Mouse (Mus musculus): ENCODE data around the gene Ppp1r14d.
A peak's percentile ranks its signal among the peaks of the same experiment; 100 is the strongest.

The Ppp1r14d gene

GRCm38 (mm10) chr2:119229775-119230704 is at the start of gene Ppp1r14d:
Ppp1r14d (minus strand) TSS chr2:119229906.
- peak; percentile 86 for DNase-seq (ENCODE audit: low read depth, low spot score)

GRCm38 (mm10) chr2:119277810-119278209 is 48.1 kb upstream of the Ppp1r14d start:
- DNase-seq (ENCODE audit: low read depth, low spot score) = peak; percentile 67

- DNase-seq (ENCODE audit: low read depth, low spot score) = peak; percentile 86
Observed at GRCm38 (mm10) chr2:119276926-119277325, 47.2 kb upstream of the Ppp1r14d start.

GRCm38 (mm10) chr2:119274126-119274525 is 44.4 kb upstream of the Ppp1r14d start:
- no peak for DNase-seq (ENCODE audit: low read depth, low spot score)

- DNase-seq (ENCODE audit: low read depth, low spot score) = peak; percentile 79
Observed at GRCm38 (mm10) chr2:119270643-119271331, 41.1 kb upstream of the Ppp1r14d start, which contains the start of gene Rhov. Rhov (minus strand) TSS chr2:119271272.

GRCm38 (mm10) chr2:119270286-119270642 is 40.6 kb upstream of the Ppp1r14d start:
- no peak for DNase-seq (ENCODE audit: low read depth, low spot score)

GRCm38 (mm10) chr2:119263813-119264212 is 34.1 kb upstream of the Ppp1r14d start:
- DNase-seq (ENCODE audit: low read depth, low spot score) = no peak

GRCm38 (mm10) chr2:119262978-119263377 is 33.3 kb upstream of the Ppp1r14d start:
- no peak for DNase-seq (ENCODE audit: low read depth, low spot score)

GRCm38 (mm10) chr2:119261326-119261725 is 31.6 kb upstream of the Ppp1r14d start:
- no peak for DNase-seq (ENCODE audit: low read depth, low spot score)

GRCm38 (mm10) chr2:119260518-119260917 is 30.8 kb upstream of the Ppp1r14d start:
- DNase-seq (ENCODE audit: low read depth, low spot score) = no peak

- peak; percentile 73 for DNase-seq (ENCODE audit: low read depth, low spot score)
Observed at GRCm38 (mm10) chr2:119254976-119255375, 25.3 kb upstream of the Ppp1r14d start.

- DNase-seq (ENCODE audit: low read depth, low spot score) = peak; percentile 94
Observed at GRCm38 (mm10) chr2:119250826-119251478, 21.2 kb upstream of the Ppp1r14d start.

GRCm38 (mm10) chr2:119250377-119250776 is 20.7 kb upstream of the Ppp1r14d start:
- no peak for DNase-seq (ENCODE audit: low read depth, low spot score)

- no peak for DNase-seq (ENCODE audit: low read depth, low spot score)
Observed at GRCm38 (mm10) chr2:119249592-119250061, 19.9 kb upstream of the Ppp1r14d start.

- no peak for DNase-seq (ENCODE audit: low read depth, low spot score)
Observed at GRCm38 (mm10) chr2:119247904-119248303, 18.2 kb upstream of the Ppp1r14d start.

GRCm38 (mm10) chr2:119245246-119245645 is 15.5 kb upstream of the Ppp1r14d start:
- DNase-seq (ENCODE audit: low read depth, low spot score) = no peak

- DNase-seq (ENCODE audit: low read depth, low spot score) = no peak
Observed at GRCm38 (mm10) chr2:119242548-119242947, 12.8 kb upstream of the Ppp1r14d start.

- DNase-seq (ENCODE audit: low read depth, low spot score) = no peak
Observed at GRCm38 (mm10) chr2:119240819-119241186, 11.1 kb upstream of the Ppp1r14d start.

- DNase-seq (ENCODE audit: low read depth, low spot score) = peak; percentile 66
Observed at GRCm38 (mm10) chr2:119240075-119240818, 10.5 kb upstream of the Ppp1r14d start.

GRCm38 (mm10) chr2:119238671-119239070 is 9.0 kb upstream of the Ppp1r14d start:
- DNase-seq (ENCODE audit: low read depth, low spot score) = no peak

- DNase-seq (ENCODE audit: low read depth, low spot score) = peak; percentile 78
Observed at GRCm38 (mm10) chr2:119237871-119238220, 8.1 kb upstream of the Ppp1r14d start.

Measured in ZHBTc4 (cell line).